Mouse (Mus musculus) neural tube, embryonic 15.5 days (tissue): ENCODE measurements around the gene Gm44790. TPM values are rescaled to one million over a fixed set of nuclear protein-coding genes. Genes with fewer than 3 reads are reported as not detected.
A peak's percentile ranks its signal among the peaks of the same experiment; 100 is the strongest.

Source experiments
- ATAC-seq: fragments of 200-750 bp; cut with Nextera tagmentation; 2 replicates; pipeline ENCODE4 v1.8.0; 2017; ENCODE audit warnings: mild to moderate bottlenecking, moderate TSS enrichment, moderate library complexity; ENCODE audit not compliant: low FRiP score
- H3K27ac ChIP-seq: fragments of 300-500 bp; sonication (generic); replicated peaks from 2 replicates; pipeline ENCODE4 v1.5.1; 2015; ENCODE audit warnings: mild to moderate bottlenecking, inconsistent platforms
- H3K27me3 ChIP-seq: fragments of 300-500 bp; sonication (generic); replicated peaks from 2 replicates; pipeline ENCODE4 v1.6.1; 2015; ENCODE audit warnings: inconsistent platforms
- H3K36me3 ChIP-seq: fragments of 300-500 bp; sonication (generic); 2 replicates; pipeline ENCODE4 v1.6.1; 2015; ENCODE audit warnings: inconsistent platforms
- H3K4me1 ChIP-seq: fragments of 300-500 bp; sonication (generic); 2 replicates; pipeline ENCODE4 v1.6.1; 2015; ENCODE audit warnings: inconsistent platforms
- H3K4me2 ChIP-seq: fragments of 300-500 bp; sonication (generic); 2 replicates; pipeline ENCODE4 v1.6.1; 2015; ENCODE audit warnings: inconsistent platforms, mild to moderate bottlenecking, moderate library complexity
- H3K4me3 ChIP-seq: fragments of 300-500 bp; sonication (generic); replicated peaks from 2 replicates; pipeline ENCODE4 v1.5.1; 2015; ENCODE audit warnings: mild to moderate bottlenecking, inconsistent platforms
- H3K9ac ChIP-seq: fragments of 300-500 bp; sonication (generic); replicated peaks from 2 replicates; pipeline ENCODE4 v1.6.1; 2015; ENCODE audit warnings: mild to moderate bottlenecking, inconsistent platforms
- H3K9me3 ChIP-seq: fragments of 300-500 bp; sonication (generic); replicated peaks from 2 replicates; pipeline ENCODE4 v1.6.1; 2016; ENCODE audit warnings: inconsistent platforms
- WGBS: fragments of 180-500 bp; shearing (Covaris S2); methylation state at CpG from one replicate; pipeline ENCODE4 v1.1.7; 2015; ENCODE audit warnings: mixed read lengths; 5-methylcytosine and 5-hydroxymethylcytosine counted together
- polyA plus RNA-seq: library from polyadenylated mRNA; unstranded; fragments of >200 nt; fragmentation: Nextera tagmentation; extraction: Ambion mirVana; gene quantifications from 2 replicates; pipeline ENCODE4 v1.2.1, GENCODE M21; 2015

Gene Gm44790
- polyA plus RNA-seq, 1 experiment from 2014 or later, result not detected

- WGBS, result under 1% methylated on average over 11 of the region's 11 CpGs
- Histone ChIP-seq H3K9ac (peak overlapping the region; percentile 98), H3K27ac (peak overlapping the region; percentile 100), H3K27me3 (no peaks in the 10 kb centered on the region), H3K4me2 (peak overlapping the region; percentile 71), H3K36me3 (no peaks in the 10 kb centered on the region), H3K4me1 (peaks cover 42% of the 10 kb centered on the region), H3K9me3 (no peaks in the 10 kb centered on the region), H3K4me3 (peak overlapping the region; percentile 72)
- ATAC-seq, result no peak
Observed at GRCm38 (mm10) chr6:86404996-86405395, 21.5 kb upstream of the Gm44790 start.

- no peak overlapping the region for H3K9ac ChIP-seq
- H3K27me3 ChIP-seq, result no peaks in the 10 kb centered on the region
- no peak overlapping the region for H3K27ac ChIP-seq
- no peaks in the 10 kb centered on the region for H3K36me3 ChIP-seq
- H3K9me3 ChIP-seq, result no peaks in the 10 kb centered on the region
- H3K4me2 ChIP-seq, result peak overlapping the region; percentile 71
- no peak for ATAC-seq
- H3K4me3 ChIP-seq, result peak overlapping the region; percentile 29
- H3K4me1 ChIP-seq, result peaks cover 44% of the 10 kb centered on the region
Observed at GRCm38 (mm10) chr6:86406306-86406705, 20.2 kb upstream of the Gm44790 start.

GRCm38 (mm10) chr6:86418711-86419110 lies 7.7 kb upstream of the Gm44790 start:
- no peaks in the 10 kb centered on the region for H3K9me3 ChIP-seq
- WGBS, result 94% methylated on average over 6 of the region's 6 CpGs
- H3K4me2 ChIP-seq, result no peak overlapping the region
- peaks cover 71% of the 10 kb centered on the region for H3K36me3 ChIP-seq
- no peaks in the 10 kb centered on the region for H3K27me3 ChIP-seq
- H3K9ac ChIP-seq, result no peak overlapping the region
- no peaks in the 10 kb centered on the region for H3K4me1 ChIP-seq
- no peak for ATAC-seq
- no peak overlapping the region for H3K27ac ChIP-seq
- H3K4me3 ChIP-seq, result no peak overlapping the region

DNA sequence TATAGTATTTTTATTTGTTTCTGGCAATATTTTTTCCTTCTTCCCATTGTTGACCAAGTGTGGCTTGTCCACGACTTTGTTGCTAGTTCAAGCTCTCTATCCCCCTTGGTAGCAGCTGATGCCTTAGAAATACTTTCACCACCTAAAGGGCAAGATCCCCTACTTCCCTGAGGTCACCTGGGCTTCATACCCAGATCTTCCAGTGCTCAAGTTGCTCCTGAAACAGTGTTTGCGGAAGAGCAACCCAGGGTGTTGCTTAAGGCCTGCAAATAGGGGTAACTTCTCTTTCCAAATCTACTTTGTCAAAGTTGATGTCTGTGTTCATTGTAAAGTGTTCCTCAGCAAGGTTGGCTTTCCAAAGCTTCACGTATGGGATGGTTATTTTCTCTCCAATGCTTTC lies 7.2 kb upstream of the Gm44790 start:
- Histone ChIP-seq H3K4me3 (no peak overlapping the region), H3K9ac (no peak overlapping the region), H3K4me2 (no peak overlapping the region), H3K27ac (no peak overlapping the region), H3K4me1 (no peaks in the 10 kb centered on the region), H3K9me3 (no peaks in the 10 kb centered on the region), H3K36me3 (peaks cover 73% of the 10 kb centered on the region), H3K27me3 (no peaks in the 10 kb centered on the region)
- no peak for ATAC-seq
- WGBS, result 91% methylated on average over 3 of the region's 3 CpGs

DNA sequence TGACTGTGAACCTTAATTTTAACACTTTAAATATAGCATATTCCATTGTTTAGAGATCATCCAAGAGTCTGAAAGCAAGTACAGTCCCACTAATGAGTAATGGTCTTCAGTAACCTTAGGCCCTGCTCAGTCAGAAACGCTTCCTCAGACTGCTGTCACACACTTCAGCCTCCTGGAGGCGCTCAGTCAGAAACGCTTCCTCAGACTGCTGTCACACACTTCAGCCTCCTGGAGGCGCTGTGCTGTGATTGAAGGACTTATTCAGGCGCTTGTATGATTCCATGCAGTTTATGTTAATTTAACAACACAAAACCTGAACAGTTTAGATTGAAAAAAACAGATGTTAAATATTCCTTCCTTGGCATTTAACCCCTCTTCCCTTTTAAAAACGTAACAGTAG lies 6.0 kb upstream of the Gm44790 start:
- Histone ChIP-seq H3K27me3 (no peaks in the 10 kb centered on the region), H3K9ac (no peak overlapping the region), H3K4me3 (no peak overlapping the region), H3K4me2 (no peak overlapping the region), H3K27ac (no peak overlapping the region), H3K36me3 (peaks cover 75% of the 10 kb centered on the region), H3K9me3 (no peaks in the 10 kb centered on the region), H3K4me1 (no peaks in the 10 kb centered on the region)
- WGBS, result 74% methylated on average over 6 of the region's 6 CpGs
- ATAC-seq, result no peak

DNA sequence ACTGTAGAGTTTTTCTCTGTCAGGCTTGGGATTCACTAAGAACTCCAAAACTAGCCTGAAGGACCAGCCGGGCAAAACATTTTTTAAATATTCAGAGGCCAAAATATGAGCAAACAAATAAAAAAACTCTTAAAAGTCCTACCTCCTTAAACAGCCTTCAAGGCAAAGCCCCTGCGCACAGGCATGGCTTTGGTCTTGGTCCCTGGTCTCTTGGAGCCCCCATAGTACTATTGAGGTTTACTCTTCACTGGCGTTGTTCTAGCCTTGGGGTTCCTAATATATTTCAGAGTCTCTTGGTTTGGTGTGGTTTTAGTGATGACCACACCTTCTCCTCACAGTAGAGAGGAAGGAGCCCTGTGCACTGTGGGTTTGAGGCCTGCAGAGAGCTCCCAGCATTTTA lies 5.1 kb downstream of the Gm44790 start:
- Histone ChIP-seq H3K4me3 (no peak overlapping the region), H3K4me1 (no peaks in the 10 kb centered on the region), H3K27me3 (no peaks in the 10 kb centered on the region), H3K4me2 (no peak overlapping the region), H3K27ac (no peak overlapping the region), H3K36me3 (peaks cover 84% of the 10 kb centered on the region), H3K9me3 (no peaks in the 10 kb centered on the region), H3K9ac (no peak overlapping the region)
- 97% methylated on average over 3 of the region's 3 CpGs for WGBS
- no peak for ATAC-seq

- no peak overlapping the region for H3K27ac ChIP-seq
- WGBS, result 93% methylated on average over 1 of the region's 1 CpGs
- H3K4me3 ChIP-seq, result no peak overlapping the region
- H3K4me2 ChIP-seq, result no peak overlapping the region
- 0 out of 2 replicates have a peak, but pooled peaks cover 4% of the 10 kb centered on the region for H3K4me1 ChIP-seq
- H3K36me3 ChIP-seq, result peaks cover 66% of the 10 kb centered on the region
- ATAC-seq, result no peak
- no peaks in the 10 kb centered on the region for H3K27me3 ChIP-seq
- no peak overlapping the region for H3K9ac ChIP-seq
- no peaks in the 10 kb centered on the region for H3K9me3 ChIP-seq
Observed at GRCm38 (mm10) chr6:86433696-86434095, 7.2 kb downstream of the Gm44790 start.

DNA sequence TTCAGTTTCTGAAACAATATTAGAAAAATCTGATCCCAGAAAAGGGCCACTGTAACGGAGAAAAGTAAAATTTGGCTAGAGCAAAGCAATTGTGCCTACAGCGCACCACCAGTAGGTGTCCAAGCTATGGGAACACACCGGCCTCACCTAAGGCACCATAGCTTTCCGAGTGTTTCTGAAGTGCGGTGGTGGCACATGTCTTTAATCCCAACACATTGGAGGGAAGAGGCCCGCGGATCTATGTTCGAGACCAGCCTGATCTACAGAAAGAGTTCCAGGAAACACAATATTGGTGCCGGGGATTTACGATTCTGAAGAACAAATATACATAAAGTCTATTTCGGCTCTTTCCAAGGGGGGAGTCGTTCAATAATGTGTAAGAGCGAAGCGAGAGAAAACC lies 11.3 kb downstream of the Gm44790 start:
- peak overlapping the region; percentile 85 for H3K4me3 ChIP-seq

DNA sequence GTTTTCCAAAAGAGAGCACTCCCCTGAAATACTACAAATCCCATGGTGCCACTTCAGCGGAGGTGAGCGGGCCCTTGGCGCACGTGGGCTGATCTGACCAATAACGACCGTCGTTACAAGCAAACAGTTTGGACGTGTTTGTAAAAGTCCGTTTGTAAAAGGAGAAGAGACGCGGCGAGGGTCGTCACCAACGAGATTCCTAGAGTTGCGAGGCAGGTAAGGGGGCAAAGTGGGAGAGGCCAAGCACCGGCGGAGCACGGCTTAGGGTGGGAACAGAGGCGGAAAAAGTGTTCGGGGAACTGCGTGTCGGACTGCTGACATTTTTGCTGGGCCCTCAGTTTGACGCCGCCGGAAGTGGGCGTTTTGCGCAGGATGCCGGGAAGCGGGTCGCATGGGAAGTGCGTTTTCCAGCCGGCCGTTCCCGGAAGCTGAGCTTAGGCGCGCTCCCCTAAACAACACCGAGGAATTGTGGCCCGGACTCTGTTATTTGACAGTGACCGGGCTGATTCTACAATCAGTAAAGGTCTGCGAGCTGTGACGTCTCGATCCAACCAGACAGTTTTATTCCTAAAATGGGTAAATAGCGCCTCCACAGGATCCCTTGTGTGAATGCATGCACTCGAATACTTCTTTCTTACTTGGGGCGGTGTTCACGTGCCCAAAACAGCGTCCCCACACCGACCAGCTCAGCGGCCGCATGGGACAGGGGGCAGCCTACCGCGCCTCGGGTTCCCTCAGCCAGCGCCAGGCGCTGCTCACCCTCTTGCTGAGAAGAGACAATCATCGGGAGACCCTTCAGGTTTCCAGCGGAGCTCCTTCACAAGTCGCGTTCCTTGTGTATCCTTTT lies 12.0 kb downstream of the Gm44790 start, which contains the start of gene C87436:
C87436 (plus strand) TSS at position 103 of the 847 bp plus-strand sequence.
- under 1% methylated on average over 59 of the region's 59 CpGs for WGBS
- Histone ChIP-seq H3K4me3 (peak within 1 kb of the TSS; percentile 85), H3K9me3 (no peaks in the 10 kb centered on the region), H3K9ac (peak within 1 kb of the TSS; percentile 87), H3K4me2 (peak within 1 kb of the TSS; percentile 78), H3K4me1 (peaks cover 14% of the 10 kb centered on the region), H3K27me3 (no peaks in the 10 kb centered on the region), H3K36me3 (peaks cover 39% of the 10 kb centered on the region), H3K27ac (peak within 1 kb of the TSS; percentile 96)
- ATAC-seq, result peak; percentile 96

More for the DNA sequence above, 11.3 kb downstream of the Gm44790 start:
- peak; percentile 43 for ATAC-seq
- peaks cover 40% of the 10 kb centered on the region for H3K36me3 ChIP-seq
- H3K4me2 ChIP-seq, result peak overlapping the region; percentile 78
- peak overlapping the region; percentile 87 for H3K9ac ChIP-seq
- peak overlapping the region; percentile 96 for H3K27ac ChIP-seq
- WGBS, result 3% methylated on average over 14 of the region's 14 CpGs
- H3K4me1 ChIP-seq, result peaks cover 14% of the 10 kb centered on the region
- H3K27me3 ChIP-seq, result no peaks in the 10 kb centered on the region
- H3K9me3 ChIP-seq, result no peaks in the 10 kb centered on the region

- no peak for ATAC-seq
- Histone ChIP-seq H3K27ac (peak overlapping the region; percentile 96), H3K27me3 (no peaks in the 10 kb centered on the region), H3K4me3 (peak overlapping the region; percentile 85), H3K4me1 (peaks cover 14% of the 10 kb centered on the region), H3K4me2 (peak overlapping the region; percentile 78), H3K36me3 (peaks cover 39% of the 10 kb centered on the region), H3K9me3 (no peaks in the 10 kb centered on the region), H3K9ac (peak overlapping the region; percentile 87)
- 6% methylated on average over 13 of the region's 13 CpGs for WGBS
Observed at GRCm38 (mm10) chr6:86439119-86439496, 12.7 kb downstream of the Gm44790 start.

- ATAC-seq, result no peak
- H3K36me3 ChIP-seq, result peaks cover 39% of the 10 kb centered on the region
- H3K27me3 ChIP-seq, result no peaks in the 10 kb centered on the region
- H3K9me3 ChIP-seq, result no peaks in the 10 kb centered on the region
- H3K4me1 ChIP-seq, result peaks cover 14% of the 10 kb centered on the region
- WGBS, result 89% methylated on average over 1 of the region's 1 CpGs
- H3K4me3 ChIP-seq, result peak overlapping the region; percentile 85
- peak overlapping the region; percentile 78 for H3K4me2 ChIP-seq
- peak overlapping the region; percentile 96; the same call in 1 of the 2 replicates for H3K27ac ChIP-seq
- H3K9ac ChIP-seq, result peak overlapping the region; percentile 87; the same call in 1 of the 2 replicates
Observed at GRCm38 (mm10) chr6:86439531-86439930, 13.1 kb downstream of the Gm44790 start.

GRCm38 (mm10) chr6:86441571-86441970 lies 15.1 kb downstream of the Gm44790 start:
- no peaks in the 10 kb centered on the region for H3K9me3 ChIP-seq
- no peak overlapping the region for H3K4me2 ChIP-seq
- H3K27me3 ChIP-seq, result no peaks in the 10 kb centered on the region
- no peak overlapping the region for H3K4me3 ChIP-seq
- H3K9ac ChIP-seq, result no peak overlapping the region
- ATAC-seq, result no peak
- 95% methylated on average over 10 of the region's 10 CpGs for WGBS
- H3K4me1 ChIP-seq, result peaks cover 14% of the 10 kb centered on the region
- peaks cover 34% of the 10 kb centered on the region for H3K36me3 ChIP-seq
- H3K27ac ChIP-seq, result no peak overlapping the region
